Mouse (Mus musculus): ENCODE data around the gene Klk5.

- TF ChIP-seq CTCF (conservative IDR thresholded peaks at IDR 0.05; ENCODE audit: low read length) (peak; percentile 84), POU5F1 (IDR thresholded peaks at IDR 0.05; ENCODE audit: borderline replicate concordance, low read length) (no peak), NANOG (IDR thresholded peaks at IDR 0.05; ENCODE audit: borderline replicate concordance, low read length) (no peak)
Measured at GRCm38 (mm10) chr7:43883547-43883946, 41.8 kb downstream of the Klk5 start.

All from E14TG2a.4 (cell line).